Mouse (Mus musculus) embryo, embryonic 11 days (tissue): ENCODE measurements around the gene Cacna1c.

Experiments
- DNase-seq: peaks from one replicate; pipeline ENCODE4 v3.0.0-alpha.2; 2015

Cacna1c gene

DNA sequence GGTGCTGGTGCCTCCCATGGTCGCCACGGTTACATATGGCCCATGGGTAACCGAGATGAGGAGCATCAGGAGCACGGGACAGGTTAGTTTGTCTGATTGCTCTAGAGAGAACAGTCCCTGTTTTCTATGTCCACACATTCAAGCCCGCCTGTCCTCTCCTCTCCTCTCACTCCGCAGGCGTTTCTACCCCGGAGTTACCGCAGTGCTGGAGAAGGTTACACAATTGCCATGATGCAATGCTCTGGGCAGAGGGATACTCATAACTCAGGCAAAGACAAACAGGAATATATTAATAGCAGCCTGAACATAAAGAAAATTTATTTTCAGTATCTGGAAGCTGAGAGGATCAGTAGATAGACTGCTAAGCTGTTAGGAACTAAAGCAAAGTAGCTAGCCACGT is 58.5 kb downstream of the Cacna1c start:
- DNase-seq, result no peak

DNA sequence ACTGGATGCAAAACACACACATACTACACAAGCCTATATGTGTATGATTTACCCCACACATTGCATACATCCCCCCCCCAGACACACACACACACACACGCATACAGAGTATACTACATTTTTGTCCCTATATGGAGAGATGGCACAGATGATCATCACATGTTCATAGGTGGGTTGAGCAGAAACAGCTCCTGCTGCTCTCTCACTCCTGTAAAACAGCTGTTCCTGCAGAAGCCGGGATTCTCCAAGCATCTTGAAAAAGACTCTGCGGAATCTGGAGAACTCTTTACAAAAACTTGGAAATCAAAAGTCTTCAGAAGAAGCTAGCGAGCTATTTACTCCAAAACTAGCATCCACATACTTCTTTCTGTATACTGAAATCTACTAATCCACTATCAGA is 63.4 kb downstream of the Cacna1c start:
- no peak for DNase-seq

DNA sequence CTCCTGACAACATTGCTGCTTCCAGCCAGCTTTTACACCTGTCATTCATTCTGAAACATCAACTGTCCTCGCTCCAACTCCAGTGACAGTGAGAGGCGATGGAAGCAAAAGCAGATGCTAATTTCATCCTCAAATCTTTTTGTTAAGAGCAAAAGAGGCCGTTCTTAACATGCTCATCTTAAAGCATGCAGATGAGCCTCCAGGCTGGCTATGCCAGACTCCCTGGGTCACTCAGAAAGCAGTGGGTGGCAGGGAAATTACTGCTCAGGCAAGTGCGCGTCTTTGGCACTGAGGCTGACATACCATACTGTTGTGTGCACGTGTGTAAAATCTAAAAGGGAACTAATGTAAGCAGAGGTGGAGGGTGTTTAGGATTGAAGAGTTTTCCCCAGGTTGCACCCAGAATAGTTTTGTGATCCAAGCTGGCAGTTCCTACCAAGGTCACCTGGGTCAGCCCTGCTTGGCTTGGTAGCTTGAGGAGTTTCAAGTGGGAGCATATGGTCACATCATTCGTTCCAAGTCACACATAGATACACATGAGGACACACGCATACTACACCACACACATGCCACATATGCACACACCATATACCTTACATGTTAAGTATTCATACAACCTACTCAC is 64.0 kb downstream of the Cacna1c start:
- DNase-seq, result no peak

DNA sequence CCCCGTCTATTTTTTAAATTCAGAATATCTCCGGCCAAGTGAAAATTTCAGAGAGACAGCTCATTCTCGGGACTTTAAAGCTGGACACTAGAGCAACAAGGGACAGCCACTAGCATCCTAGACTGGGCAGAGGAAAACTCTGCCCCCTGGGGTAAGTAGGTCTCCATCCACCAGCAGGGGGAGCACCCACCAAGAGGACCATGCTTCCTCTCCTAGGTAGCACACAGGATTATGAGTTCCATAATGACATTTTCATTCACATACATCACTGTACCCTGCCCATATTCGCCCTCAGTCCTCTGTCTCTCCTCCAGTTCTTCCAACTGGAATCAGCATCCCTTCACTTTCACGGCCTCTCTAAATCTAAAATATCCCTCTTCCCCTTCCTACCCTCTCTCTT is 66.6 kb downstream of the Cacna1c start:
- peak; percentile 43 for DNase-seq

DNA sequence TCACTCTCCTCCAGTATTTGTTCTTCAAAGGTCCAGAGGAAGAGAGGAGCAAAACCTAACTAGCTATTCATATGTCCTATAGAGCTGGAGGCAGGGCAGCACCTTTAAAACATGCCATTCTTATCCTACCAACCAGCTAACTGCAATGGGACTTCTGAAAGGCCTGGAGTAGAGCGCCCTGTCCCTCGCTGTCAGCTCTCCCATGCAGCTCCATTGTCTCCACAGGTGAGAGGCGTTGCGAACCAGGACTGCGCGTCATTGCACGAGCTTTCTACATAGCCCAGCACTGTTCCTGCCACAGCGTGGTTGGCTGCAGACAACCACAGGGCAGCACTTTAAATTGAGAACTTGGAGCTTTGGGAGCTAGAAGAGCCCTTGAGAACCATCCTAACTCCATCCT is 67.7 kb downstream of the Cacna1c start:
- DNase-seq, result no peak

DNA sequence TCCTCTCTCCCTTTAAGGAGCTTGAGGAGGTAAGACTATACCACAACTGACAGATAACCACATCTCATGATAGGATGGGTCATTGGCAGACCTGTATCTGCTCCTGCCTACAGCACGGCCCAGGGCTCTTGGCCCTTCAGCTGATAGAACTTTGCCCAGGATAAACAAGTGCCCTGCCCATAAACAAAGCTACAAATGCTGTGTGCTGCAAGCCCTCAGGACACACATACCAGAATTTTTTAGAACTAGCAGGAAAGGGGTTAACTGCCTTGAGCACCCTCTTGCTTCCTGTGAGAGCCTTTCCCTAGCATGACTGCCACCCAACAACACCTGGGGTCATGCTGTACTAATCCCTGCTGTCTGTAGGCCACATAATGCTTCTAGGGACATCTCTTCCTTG is 68.1 kb downstream of the Cacna1c start:
- no peak for DNase-seq

DNA sequence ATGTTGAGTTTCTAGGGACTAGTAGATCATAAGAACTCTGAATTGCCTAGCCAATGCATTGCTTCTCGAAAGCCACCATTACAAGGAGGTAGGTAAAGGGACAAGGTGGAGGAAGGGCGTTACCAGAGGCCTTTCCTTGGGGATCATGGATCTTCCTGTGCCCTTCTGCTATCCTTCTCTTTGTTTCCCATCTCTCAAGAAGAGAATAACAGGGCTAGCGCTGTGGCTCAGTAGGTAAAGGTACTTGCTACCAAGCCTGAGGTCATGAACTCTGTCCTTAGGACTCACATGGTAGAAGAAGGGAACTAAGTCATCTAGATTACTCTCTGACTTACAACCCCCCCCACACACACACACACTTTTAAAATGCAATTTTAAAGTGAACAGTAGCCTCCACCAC is 69.2 kb downstream of the Cacna1c start:
- DNase-seq, result no peak

DNA sequence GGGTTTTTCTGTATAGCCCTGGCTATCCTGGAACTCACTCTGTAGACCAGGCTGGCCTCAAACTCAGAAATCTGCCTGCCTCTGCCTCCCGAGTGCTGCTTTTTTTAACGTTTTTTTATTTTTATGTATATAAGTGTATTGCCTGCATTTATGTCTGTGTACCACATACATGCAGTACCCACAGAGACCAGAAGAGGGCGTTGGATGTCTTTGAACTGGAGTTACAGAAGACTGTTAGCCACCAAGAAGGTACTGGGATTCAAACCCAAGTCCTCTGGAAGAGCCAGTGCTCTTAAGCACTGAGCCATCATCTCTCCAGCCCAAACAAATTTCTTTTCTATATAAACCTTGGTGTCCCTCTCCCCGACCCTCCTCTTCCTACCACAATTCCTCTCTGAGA is 77.8 kb downstream of the Cacna1c start:
- no peak for DNase-seq

DNA sequence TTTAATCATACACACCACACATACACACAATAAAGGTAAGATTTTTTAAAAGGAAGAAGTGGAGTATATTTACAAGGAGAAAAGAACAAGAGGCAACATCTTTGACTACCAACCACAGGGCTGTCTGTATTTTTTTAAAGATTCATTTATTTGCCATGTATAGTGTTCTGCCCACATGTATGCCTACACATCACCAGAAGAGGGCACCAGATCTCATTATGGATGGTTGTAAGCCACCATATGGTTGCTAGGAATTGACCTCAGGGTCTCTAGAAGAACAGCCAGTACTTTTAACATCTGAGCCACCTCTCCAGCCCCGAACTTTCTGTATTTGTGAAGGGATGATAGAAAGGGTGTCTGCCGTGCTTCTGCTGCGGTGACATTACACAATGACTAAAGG is 79.9 kb downstream of the Cacna1c start:
- DNase-seq, result no peak

DNA sequence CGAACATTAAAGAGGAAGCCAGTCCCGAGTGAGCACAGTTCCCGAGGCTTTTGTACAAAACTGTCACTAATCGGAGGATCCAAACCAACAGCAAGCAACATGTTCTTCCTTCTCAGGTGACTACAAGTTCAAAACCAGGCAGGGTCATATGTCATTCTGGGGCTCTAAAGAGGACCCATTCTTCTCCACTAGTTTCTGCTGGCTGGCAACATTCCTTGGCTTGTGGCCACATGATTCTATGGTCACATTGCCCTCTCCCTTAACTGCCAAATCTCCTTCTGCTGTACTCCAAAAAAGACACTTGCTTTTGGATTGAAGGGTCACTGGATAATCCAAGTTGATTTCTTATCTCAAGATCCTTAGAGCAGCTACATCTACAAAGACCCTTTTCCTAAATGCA is 82.9 kb downstream of the Cacna1c start:
- no peak for DNase-seq

DNA sequence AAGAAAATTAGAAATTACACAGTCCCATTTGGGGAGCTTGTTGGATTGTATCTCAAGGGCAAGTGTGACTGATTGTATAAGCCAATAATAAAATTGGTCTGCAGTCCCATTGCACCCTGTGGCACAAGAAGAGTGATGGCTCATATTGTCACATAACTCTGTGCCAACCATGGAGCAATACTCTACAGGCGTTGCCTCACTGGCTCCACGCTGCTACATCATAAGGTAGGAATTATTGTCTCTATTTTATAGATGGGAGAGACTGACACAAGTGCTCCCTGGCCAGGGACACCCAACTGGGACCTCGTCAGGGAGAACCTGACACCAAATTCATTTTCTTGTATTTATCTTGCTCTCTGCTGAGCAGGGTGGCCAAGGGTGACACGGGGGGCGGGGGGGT is 85.8 kb downstream of the Cacna1c start:
- no peak for DNase-seq

DNA sequence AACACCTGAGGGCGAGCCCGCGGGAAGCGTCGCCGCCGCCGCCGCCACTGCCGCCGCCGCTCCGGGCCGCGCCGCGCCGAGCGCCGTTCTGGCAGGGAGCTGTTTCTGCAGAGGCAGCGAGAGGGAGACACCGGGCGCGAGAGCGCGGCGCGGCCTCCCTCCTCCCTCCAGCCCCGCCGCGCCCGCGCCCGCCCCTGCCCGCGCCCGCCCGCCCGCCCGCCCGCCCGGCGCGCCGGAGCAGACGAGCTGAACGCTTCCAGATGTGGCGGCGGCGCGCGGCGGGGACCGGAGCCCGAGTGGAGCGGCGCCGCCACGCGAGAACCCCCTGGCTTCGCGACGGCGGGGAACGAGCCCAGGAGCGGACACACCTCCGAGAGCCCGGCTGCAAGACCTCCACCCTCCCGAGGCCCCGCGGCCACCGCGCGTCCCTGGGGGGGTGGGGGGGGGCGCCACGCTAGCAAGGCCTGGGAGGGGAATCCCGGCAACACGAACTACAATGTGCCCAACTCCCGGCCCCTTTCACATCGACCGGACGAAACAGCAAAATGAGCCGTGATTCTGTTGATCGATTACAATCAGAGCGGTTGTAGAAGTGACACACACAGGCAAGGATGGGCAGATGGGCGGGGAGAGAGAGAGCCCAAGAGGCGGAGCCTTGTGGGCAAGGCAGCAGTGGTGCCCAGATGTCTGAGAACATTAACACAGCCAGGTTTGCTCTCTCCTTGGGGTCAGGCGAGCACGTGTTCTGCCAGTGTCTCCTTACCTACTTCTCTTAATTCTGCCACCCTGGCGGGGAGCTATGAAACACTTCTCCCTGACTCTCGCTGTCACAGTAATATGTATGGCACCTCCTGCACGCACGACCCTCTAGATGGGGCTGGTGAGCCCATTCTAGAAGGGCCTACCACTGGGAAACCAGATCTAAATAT is 87.5 kb downstream of the Cacna1c start:
- DNase-seq, result peak; percentile 85

DNA sequence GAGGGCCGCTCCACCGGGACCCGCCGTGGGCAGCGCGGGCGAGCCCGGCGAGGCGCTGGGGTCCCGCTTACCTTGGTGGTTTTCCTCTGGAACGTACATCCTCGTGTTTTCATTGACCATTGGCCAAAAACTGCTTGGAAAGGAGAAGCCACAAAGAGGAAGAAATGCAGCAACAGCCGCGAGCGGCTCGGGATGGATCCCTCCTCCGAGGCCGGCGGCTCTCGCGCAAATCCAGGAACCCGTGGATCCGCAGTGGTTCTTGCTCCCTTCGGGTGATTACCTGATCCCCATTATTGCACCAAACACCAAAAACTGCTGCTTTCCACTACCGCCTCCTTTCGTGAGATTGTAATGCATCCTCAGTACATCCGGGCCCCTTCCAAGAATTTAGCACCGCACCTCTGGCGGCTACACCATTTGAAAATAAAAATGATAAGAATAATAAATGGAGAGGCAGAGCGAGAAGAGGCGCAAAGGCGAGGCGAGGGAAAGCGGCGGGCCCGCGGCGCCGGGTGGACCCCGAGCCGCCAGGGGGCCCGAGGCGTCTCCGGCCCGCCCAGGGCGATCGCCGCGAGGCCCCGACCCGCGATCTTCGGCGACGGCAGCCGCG is 88.3 kb downstream of the Cacna1c start:
- DNase-seq, result peak; percentile 59

DNA sequence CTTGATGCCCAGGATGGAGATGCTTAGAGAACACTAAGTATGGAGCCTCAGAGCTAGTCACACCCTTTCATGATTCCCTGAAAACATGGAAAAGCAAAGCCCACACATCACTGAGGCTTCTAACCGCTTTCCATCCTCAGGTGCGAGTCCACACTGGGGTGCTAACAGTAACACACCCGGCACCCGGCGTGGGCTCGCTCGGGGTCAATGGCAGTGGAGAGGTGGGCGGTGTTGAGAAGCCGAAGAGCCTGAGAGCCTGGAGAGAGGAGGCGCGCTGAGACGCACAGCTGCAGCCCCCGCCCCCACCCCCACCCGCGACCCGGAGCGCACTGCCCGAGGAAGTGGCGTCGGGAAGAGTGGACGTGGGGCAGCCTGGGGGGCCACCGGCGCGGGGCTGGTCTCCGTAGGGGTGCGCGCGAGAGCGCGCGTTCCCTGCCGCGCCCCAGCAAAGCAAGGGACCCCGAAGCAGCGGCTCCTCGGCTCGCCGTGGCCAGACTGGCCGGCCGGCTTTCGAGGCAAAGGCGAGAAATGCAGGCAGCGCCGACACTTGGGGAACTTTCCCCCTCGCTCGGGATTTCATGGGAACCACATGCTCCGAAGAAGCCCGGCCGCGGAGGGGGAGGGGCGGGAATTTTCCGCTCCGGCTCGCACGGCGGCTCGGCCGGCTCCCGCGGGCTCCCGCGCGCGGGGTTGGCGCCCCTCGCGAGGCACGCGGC is 88.9 kb downstream of the Cacna1c start:
- DNase-seq, result peak; percentile 82

DNA sequence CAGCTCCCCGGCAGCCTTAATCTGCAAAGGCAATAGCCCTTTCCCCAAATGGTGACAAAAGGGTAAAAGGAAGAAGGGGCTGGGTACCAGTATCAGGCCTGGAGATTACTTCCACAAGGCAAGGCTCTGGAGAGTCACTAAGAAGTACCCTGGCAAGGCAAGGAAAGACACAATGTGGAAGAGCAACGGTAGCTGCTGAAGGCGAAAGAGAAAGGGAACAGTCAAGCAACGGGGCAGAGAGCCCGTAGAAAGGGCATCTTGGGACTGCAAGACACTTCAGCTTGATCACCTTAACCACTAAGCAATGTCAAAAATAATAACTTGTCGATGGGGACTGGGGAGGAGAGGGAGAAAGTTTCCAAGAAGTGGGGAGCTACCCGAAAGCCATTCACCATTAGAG is 89.5 kb downstream of the Cacna1c start:
- no peak for DNase-seq

DNA sequence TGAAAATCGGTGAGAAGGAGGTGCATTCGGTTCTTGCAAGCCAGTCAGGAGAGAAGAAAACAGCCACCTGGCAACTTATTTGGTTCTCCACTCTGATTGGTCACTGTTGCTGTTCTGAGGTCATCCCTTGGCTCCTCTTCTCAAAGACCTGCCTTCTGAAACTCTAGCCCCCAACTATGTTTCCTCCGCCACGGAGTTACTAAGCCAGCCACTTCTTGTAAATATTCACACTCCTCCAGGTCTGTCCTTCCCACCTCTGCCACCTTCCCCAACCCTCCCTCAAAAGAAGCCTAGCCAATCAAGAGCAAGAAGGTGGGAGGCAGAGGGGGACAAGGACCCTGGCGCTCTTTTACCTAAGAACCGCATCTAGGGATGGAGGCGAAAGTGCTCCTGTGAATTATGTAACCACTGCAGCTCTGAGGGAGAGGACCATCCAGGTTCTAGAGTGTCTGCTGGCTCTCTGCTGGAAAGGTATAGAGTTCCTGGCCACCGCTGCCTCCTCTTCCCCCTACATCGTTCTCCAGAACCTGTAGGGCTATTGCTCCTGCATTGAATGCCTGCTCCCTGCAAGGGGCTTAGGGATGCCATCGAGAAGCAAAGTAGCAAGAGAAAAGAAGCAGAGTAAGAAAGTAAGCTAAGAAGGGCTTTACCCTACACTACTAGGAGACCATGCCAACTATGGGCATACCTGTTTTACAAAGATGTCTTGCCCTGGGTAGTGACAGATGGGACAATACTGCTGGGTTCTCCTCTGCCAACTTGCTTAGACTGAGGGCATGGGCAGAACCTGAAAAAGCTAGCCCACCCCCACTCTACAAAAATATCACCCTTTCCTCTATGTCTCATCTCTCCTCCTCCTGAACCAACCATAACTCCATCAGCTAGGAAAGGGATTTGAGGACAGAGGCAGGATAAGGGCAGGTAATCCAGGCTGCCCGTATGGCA is 90.3 kb downstream of the Cacna1c start:
- no peak for DNase-seq

DNA sequence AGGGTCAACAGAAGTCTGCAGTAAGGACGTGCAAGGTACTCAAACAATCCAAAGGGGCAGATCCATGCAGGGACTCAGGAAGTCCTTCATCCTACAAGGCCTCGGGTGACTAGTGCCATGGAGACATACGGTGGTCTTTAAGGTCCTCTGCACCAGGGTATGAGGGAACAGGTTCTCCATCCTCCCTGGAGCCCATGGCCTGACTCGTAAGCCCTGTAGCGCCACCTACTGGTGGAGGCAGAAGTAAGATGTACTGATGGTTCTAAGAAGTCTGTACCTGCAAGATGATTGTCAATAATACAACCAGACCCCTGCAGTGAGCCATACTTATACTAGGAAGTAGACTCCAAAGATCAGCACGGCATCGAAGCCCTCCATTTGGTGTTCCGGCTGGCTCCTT is 92.0 kb downstream of the Cacna1c start:
- peak; percentile 92 for DNase-seq

DNA sequence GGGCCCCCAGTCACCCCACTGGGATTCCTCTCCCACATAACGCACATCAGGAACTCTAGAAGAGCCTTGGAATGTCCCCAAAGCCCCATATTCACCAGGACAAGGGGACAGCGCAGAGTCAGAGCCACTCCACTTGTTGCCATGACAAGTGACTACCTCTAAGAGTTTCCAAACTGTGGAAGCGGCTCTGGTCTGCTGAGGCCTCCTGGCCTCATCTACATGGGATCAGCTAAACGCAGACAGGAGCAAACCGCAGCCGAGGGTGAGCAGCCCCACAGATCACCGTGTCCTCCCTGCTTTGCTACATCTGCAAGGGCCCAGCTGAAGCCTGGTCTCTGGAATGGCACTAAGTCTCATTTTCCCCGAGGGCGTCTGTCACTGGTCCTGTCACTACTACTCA is 93.3 kb downstream of the Cacna1c start:
- DNase-seq, result no peak

DNA sequence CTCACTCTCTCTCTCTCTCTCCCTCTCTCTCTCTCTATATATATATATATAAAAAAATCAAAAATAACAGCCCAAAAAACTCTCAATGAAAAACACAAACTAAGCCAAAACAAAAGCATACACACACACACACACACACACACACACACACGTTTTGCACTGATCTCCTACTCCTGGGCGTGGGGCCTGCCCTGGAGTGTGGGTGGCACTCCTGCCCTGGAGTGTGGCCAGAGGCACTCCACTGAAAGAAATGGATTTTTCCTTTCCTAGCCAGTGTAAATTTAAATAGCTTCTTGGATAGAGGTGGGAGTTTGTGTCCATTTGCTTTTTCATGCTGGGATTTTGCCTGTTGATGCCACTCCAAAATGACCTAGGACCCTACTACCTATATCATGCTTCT is 96.9 kb downstream of the Cacna1c start:
- DNase-seq, result no peak

DNA sequence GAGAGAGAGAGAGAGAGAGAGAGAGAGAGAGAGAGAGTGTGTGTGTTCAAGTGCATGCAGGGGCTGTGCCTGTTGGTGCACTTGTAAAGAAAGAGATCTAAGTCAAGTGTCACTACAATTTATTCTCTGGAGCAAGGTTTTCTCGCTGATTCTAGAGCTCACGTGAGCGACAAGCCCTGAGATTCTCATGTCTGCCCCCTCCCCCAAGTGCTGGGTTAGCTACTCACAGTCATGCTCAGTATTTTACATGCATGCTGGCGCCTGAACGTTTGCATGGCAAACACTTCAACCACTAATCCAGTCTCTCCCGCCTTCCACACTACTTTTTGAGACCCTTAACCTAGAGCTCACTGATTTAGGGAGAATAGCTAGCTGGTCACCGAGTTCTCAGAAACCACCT is 99.7 kb downstream of the Cacna1c start:
- DNase-seq, result no peak

DNA sequence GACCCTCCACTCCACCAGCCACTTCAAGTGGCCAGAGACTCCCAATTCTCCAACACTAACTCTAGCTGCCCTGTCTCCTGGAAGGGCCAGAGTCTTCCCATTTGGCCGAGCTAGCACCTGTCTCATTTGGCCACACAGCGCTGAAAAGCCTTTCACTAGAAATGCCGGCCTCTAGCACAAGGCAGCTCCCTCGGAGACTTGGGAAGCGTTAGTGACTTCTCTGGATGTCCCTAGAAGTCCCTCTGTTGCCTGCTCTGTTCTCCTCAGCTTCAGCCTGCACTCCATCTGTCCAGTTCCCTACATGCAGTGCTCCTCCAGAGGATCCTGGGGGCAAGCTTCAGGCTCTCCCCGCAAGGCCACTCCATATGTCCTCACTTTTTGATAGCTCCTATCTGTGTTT is 101.1 kb downstream of the Cacna1c start:
- no peak for DNase-seq

DNA sequence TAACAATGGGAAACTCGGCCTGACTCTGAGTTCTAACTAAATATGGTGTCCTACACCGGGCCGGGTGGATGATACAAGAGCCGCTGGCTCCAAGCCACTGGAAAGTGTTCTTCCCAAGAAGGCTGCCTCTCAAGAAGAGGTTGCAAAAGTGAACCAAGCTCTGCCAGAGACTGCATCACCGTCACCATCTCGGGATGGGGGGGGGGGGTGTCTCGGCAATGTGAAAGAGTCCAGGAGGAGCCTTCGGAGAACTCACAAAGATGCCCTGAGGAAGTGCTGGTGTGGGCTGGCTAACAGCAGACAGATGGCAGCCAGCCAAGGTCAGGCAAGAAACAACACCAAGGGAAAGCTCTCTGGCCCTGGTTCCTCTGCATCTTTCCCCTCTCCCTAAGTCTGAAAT is 107.0 kb downstream of the Cacna1c start:
- no peak for DNase-seq
